Mouse (Mus musculus) ovary, postnatal 10 days (tissue): ENCODE measurements around the gene 1700034I23Rik.
"Not testable (repeated sequence)": the region's sequence is repeated elsewhere in the genome, so short reads cannot be mapped to it uniquely, and the experiment has no call there.

Experiments
- DNase-seq: peaks from one replicate; pipeline ENCODE4 v3.0.0; 2022; ENCODE audit warnings: low spot score

The 1700034I23Rik gene

DNA sequence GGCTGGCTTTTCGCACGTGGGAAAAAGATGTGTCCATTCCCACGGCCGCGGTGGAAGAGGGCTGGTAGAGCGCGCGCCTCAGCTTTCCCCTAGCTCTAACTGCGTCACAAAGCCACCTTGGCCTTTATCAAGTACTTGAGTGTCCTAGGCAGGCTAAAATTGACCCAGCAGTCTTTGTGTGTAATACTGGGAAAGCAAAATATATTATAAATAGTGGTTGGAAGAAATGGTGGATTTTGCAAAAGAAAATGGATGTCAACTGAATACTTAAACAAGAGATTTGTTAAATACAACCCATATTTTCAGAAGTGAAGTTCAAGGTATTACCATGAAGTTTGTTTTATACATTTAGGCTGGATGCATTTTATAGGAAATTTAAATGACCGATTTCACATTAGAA, at the start of gene 1700034I23Rik:
Gene 1700034I23Rik (minus strand): TSS at position 101 of the 400 bp plus-strand sequence.
- DNase-seq, result not testable (repeated sequence)

DNA sequence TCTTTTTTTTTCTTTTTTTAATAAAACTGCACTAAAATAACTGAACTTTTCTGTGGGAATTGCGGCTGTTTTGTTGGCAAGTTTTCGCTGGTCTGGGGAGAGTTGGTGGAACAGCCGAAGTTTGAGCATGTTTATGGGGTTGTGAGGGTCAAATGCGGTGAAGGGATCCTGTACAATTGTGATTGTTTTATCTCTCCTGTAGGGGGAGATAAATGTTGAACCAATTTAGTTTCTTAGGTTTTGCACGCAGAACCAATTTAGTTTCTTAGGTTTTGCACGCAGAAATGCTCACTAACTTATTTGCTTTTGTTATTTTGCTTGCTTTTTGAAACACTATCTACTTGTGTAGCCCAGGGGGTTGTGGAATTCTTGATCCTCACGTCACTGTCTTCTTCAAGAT, 49.0 kb upstream of the 1700034I23Rik start:
- no peak for DNase-seq

DNA sequence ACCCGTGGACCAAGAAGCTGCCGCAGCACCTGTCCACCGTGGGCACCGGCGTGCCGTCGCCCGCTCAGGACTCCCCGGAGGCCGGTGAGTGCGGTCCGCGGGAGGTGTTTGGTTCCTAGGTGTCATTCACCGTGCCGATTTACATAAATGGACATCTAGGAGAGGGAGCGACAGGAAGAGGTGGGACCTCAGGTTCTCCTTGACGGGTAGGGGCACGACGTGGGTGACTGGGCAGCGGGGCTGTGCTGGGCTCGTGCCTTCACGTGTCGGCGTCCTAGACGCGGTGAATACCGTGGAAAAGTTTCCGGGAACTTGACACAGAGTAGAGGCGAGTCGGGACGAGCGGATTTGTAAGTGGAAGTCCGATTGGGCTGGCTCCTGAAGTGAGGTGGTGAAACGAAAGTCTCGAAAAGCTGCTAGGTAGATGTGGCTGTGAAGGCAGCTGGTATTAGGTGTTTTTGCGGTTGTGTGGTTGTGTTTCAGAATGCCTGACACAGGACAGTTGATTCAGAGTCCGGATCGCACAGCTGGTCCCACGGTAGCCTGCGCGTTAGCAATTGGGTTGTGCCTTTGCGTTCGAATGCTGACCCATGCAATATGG, 48.4 kb upstream of the 1700034I23Rik start:
- DNase-seq, result peak; percentile 22

DNA sequence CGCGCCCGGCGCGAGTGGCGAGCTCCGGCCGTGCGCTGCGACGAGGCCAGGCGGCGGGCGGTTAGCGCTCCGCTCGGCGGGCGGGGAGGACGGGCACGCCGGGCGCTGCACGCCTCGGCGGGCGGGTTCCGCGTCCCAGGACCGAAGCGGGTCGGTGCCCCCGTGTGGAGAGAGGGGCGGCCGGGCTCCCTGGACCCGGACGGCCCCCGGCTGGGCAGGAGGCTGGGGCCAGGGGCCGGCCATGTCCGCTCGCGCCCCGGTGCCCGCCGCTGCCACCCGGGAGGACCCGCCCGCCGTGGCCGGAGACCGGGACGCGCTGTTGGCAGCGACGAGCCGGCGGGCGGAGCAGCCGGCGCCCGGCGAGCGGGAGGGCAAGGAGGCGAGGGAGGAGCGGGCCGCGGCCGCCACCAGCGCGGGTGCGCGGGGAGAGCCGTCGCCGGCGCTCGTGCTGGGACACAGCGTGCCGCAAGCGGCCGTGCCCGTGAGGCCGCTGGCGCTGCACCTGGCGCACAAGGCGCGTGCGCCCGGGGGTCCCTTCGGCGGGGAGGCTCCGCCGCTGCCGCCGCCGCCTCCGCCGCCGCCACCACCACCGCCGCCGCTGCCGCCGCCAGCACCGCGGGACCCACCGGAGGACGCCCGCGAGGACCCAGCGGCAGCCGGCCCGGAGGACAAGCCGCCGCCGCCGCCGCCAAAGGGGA, 47.7 kb upstream of the 1700034I23Rik start:
- no peak for DNase-seq

DNA sequence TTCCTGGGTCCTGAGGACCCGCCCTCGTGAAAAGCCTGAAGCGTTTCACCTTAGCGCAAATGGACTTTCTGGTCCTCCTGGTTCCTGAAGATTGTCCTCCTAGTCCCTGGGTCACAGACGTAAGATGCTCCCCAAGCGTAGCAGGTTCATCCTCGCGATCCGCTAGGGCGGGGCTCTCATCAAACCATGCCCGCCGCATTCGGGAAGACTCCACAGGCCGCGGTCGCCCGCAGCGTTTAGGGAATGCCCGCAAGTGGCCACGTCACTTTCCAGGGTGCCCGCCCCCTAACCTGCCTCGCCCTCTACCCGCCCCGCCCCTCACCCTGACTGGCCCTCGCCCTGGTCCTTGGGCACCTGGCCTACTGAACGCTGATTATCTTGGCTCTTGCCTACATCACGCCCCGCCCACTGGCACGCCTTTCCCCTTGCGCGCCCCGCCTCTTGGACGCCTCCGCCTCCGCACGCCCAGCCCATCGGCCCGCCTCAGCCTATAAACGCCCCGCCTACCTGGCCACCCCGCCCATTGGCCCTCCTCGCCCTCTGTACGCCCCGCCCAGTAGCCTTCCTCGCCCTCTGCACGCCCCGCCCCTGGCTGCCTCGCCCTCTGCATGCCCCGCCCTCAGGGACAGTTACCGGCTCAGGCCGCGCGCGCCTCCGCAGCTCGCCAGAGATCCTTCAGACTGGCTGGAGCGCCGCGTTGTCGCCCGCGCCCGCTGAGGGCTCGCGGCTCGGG, 47.0 kb upstream of the 1700034I23Rik start, which contains the start of gene Larp1b:
Gene Larp1b (plus strand): TSS at position 659 of the 733 bp plus-strand sequence.
- DNase-seq, result peak; percentile 93

DNA sequence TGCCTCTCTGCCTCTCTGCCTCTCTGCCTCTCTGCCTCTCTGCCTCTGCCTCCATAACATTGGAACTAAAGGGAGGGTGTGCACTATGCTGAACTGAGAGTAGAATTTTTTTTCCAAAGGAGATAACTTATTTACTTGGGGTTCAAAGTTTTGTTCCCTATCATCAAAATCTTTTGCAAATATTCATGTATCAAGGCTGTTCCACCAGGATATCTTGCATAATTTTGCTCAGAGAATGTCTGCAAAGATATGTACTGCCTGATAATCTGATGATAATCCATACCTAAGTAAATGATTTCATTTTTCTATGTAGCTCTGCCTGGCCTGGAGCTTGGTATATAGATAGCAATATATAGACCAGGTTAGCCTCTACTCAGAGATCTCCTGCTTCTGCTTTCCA, 36.7 kb upstream of the 1700034I23Rik start:
- no peak for DNase-seq

DNA sequence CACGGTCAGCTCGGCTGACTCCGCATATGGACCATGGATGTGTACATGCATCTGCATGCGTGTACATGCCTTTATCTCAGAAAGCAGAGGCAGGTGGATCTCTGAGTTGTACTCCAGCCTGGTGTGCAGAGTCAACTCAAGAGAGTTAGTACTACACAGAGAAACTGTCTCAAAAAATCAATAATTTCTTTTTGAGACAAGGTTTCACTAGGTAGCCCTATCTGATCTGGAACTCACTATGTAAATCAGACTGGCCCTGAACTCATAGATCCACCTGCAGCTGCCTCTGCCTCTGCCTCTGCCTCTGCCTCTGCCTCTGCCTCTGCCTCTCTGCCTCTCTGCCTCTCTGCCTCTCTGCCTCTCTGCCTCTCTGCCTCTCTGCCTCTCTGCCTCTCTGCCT, 36.2 kb upstream of the 1700034I23Rik start:
- no peak for DNase-seq

DNA sequence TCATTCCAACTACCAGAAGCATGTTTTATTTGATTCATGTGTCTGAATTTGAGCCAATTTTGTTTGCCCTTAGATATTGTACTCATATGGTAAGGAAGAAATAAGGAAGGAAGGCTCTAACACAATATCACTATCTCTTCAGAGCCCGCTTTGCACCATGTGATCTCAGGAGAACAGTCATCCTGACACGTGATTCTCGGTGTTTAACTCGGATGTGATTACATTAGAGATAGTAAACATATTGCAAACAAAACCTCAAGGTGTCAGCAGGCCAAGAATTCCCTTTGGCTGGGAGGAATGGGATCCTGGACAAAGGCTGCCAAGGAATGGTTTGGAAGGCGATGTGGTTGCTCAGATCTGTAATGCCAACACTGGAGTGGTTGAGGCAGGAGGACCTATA, 35.8 kb upstream of the 1700034I23Rik start:
- DNase-seq, result no peak

DNA sequence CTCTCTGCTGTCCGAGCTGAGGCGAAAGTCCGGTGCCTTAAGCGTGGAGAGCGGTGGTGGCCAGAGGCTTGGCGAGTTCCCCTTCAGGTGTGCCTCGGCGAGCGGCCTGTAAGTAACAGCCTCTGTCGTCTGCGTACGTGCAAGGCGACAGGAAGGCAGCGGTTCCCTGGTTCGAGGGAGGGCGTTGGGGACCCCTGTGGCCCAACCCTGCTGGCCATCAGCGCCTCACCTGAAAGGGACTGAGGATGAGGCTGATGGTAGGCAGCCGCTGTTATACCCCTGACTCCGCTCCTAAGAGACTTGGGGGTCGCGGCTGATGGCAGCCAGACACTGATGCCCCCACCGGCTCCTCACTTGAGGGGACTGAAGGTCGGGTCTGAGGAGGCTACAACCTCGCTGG, 8.0 kb downstream of the 1700034I23Rik start:
- not testable (repeated sequence) for DNase-seq

DNA sequence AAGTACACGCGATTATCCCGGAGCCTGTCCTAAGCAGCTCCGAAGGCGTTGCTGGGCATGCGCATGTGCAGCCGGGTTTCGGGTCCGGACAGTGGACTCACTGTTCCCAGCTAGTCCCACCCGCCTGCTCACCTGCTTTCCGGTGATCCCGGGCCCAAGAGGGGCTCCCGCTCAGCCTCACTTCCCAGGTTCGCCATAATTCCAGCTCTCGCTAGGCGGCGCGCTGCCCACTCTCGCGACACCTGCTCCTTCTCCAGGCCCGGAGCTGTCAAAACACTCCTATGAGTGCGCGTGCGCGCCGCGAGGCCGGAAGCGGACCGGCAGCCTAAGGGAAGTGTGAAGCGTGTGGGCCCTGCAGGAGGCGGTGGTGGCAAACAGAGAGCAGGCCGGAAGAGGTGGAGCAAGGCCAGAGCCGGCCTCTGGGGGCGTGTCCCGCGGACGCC, 8.5 kb downstream of the 1700034I23Rik start:
- peak; percentile 88 for DNase-seq

DNA sequence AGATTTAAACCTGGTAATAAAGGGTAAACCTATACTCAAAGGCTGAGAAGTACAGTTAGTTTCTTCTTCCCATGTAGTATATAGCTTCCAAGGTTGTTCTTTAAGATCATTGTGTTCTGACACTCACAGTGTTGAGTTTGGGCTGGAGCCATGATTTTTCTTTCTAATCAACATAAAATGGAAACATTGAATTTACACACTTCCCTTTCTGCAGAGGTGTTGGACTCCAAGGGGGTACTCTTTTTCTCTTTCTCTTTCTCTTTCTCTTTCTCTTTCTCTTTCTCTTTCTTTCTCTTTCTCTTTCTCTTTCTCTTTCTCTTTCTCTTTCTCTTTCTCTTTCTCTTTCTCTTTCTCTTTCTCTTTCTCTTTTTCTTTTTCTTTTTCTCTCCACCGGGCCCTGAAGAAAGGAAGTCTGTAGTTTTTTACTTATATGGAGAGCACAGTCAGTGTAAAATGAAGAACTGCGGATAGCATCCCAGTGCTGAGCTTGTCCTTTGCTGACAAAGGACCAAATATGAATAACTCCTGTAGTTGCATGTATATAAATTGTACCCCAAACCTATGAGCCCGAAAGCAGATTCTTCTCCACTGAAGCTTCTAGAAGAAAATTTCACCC, 49.1 kb downstream of the 1700034I23Rik start:
- not testable (repeated sequence) for DNase-seq
